Mouse (Mus musculus) intestine, embryonic 14.5 days (tissue): ENCODE results near the gene Ift22. TPM values are rescaled to one million over a fixed set of nuclear protein-coding genes. Genes with fewer than 3 reads are reported as not detected.

Experiments
- ATAC-seq: fragments of 200-750 bp; cut with Nextera tagmentation; replicated peaks from 2 replicates; pipeline ENCODE4 v1.8.0; 2017; ENCODE audit warnings: low read depth, moderate number of reproducible peaks, moderate TSS enrichment, moderate library complexity; ENCODE audit not compliant: low FRiP score, low TSS enrichment
- DNase-seq: peaks from one replicate; pipeline ENCODE4 v3.0.0-alpha.2; 2018; ENCODE audit warnings: low spot score
- H3K27ac ChIP-seq: fragments of 300-500 bp; sonication (generic); 2 replicates; pipeline ENCODE4 v1.5.1; 2014; ENCODE audit warnings: low read depth, mild to moderate bottlenecking, control low read depth
- H3K27me3 ChIP-seq: fragments of 300-500 bp; sonication (generic); replicated peaks from 2 replicates; pipeline ENCODE4 v1.6.1; 2014; ENCODE audit warnings: low read length, control low read depth; ENCODE audit not compliant: control insufficient read depth, insufficient read depth
- H3K36me3 ChIP-seq: fragments of 300-500 bp; sonication (generic); 2 replicates; pipeline ENCODE4 v1.6.1; 2014; ENCODE audit warnings: low read length, control low read depth; ENCODE audit not compliant: control insufficient read depth, insufficient read depth
- H3K4me1 ChIP-seq: fragments of 300-500 bp; sonication (generic); replicated peaks from 2 replicates; pipeline ENCODE4 v1.6.1; 2014; ENCODE audit warnings: low read length, control low read depth, mixed read lengths; ENCODE audit not compliant: control insufficient read depth, insufficient read depth
- H3K4me2 ChIP-seq: fragments of 300-500 bp; sonication (generic); 2 replicates; pipeline ENCODE4 v1.6.1; 2014; ENCODE audit warnings: low read length
- H3K4me3 ChIP-seq: fragments of 300-500 bp; sonication (generic); 2 replicates; pipeline ENCODE4 v1.5.1; 2014; ENCODE audit warnings: low read depth, low read length, control low read depth, mixed read lengths
- H3K9ac ChIP-seq: fragments of 300-500 bp; sonication (generic); 2 replicates; pipeline ENCODE4 v1.6.1; 2014; ENCODE audit warnings: mild to moderate bottlenecking, low read length
- H3K9me3 ChIP-seq: fragments of 300-500 bp; sonication (generic); 2 replicates; pipeline ENCODE4 v1.6.1; 2016; ENCODE audit warnings: low read length, control low read depth; ENCODE audit not compliant: control insufficient read depth
- WGBS: fragments of 180-500 bp; shearing (Covaris S2); extraction: QIAGEN DNeasy Blood & Tissue Kit; methylation state at CpG from one replicate; pipeline ENCODE4 v1.1.7; 2014; 5-methylcytosine and 5-hydroxymethylcytosine counted together
- polyA plus RNA-seq: library from polyadenylated mRNA; unstranded; fragments of >200 nt; fragmentation: Nextera tagmentation; extraction: Ambion mirVana; gene quantifications from 2 replicates; pipeline ENCODE4 v1.2.1, GENCODE M21; 2014

The Ift22 gene
- polyA plus RNA-seq, 1 experiment from 2014 or later = 59.4 TPM

- H3K9me3 ChIP-seq = no peaks in the 10 kb centered on the region
- ATAC-seq (no peak), DNase-seq (no peak)
- no peaks in the 10 kb centered on the region for H3K36me3 ChIP-seq
- H3K27me3 ChIP-seq = no peaks in the 10 kb centered on the region
- H3K4me1 ChIP-seq = no peaks in the 10 kb centered on the region; the same call in 1 of the 2 replicates
- peak overlapping the region; percentile 1; the same call in 1 of the 2 replicates for H3K27ac ChIP-seq
- peak overlapping the region; percentile 58 for H3K9ac ChIP-seq
- 19% methylated on average over 18 of the region's 18 CpGs for WGBS
- H3K4me2 ChIP-seq = peak overlapping the region; percentile 90
- H3K4me3 ChIP-seq = peak overlapping the region; percentile 54
These were observed 11.8 kb downstream of the Ift22 start for GRCm38 (mm10) chr5:136919546-136920301.

GRCm38 (mm10) chr5:136922830-136923229 is 14.9 kb downstream of the Ift22 start:
- Histone ChIP-seq H3K4me1 (no peaks in the 10 kb centered on the region; the same call in 1 of the 2 replicates), H3K27me3 (no peaks in the 10 kb centered on the region), H3K36me3 (peaks cover 4% of the 10 kb centered on the region; the same call in 1 of the 2 replicates), H3K4me2 (no peak overlapping the region), H3K9ac (no peak overlapping the region), H3K9me3 (no peaks in the 10 kb centered on the region), H3K4me3 (no peak overlapping the region), H3K27ac (no peak overlapping the region)
- 85% methylated on average over 9 of the region's 9 CpGs for whole genome bisulfite sequencing
- no peak for ATAC-seq
- no peak for DNase-seq

- no peak for DNase-seq
- no peaks in the 10 kb centered on the region for H3K9me3 ChIP-seq
- H3K27ac ChIP-seq = 0 out of 2 replicates have a peak overlapping the region, but pooled peaks have one; percentile 1
- peak; percentile 68 for ATAC-seq
- 65% methylated on average over 7 of the region's 7 CpGs for WGBS
- H3K9ac ChIP-seq = no peak overlapping the region
- H3K36me3 ChIP-seq = peaks cover 4% of the 10 kb centered on the region; the same call in 1 of the 2 replicates
- H3K4me3 ChIP-seq = no peak overlapping the region
- no peaks in the 10 kb centered on the region; the same call in 1 of the 2 replicates for H3K4me1 ChIP-seq
- H3K27me3 ChIP-seq = no peaks in the 10 kb centered on the region
- H3K4me2 ChIP-seq = no peak overlapping the region
These were observed 16.0 kb downstream of the Ift22 start for GRCm38 (mm10) chr5:136923751-136924478.

GRCm38 (mm10) chr5:136929073-136929472 is 21.1 kb downstream of the Ift22 start:
- no peak overlapping the region for H3K27ac ChIP-seq
- no peaks in the 10 kb centered on the region for H3K4me1 ChIP-seq
- 17% methylated on average over 4 of the region's 4 CpGs for WGBS
- no peak overlapping the region for H3K4me3 ChIP-seq
- H3K9ac ChIP-seq = no peak overlapping the region
- H3K36me3 ChIP-seq = peaks cover 4% of the 10 kb centered on the region; the same call in 1 of the 2 replicates
- no peaks in the 10 kb centered on the region for H3K9me3 ChIP-seq
- DNase-seq (peak; percentile 98), ATAC-seq (peak; percentile 75)
- H3K4me2 ChIP-seq = no peak overlapping the region
- no peaks in the 10 kb centered on the region for H3K27me3 ChIP-seq

GRCm38 (mm10) chr5:136931896-136932295 is 23.9 kb downstream of the Ift22 start:
- H3K9me3 ChIP-seq = no peaks in the 10 kb centered on the region
- H3K4me3 ChIP-seq = no peak overlapping the region
- no peaks in the 10 kb centered on the region for H3K27me3 ChIP-seq
- DNase-seq = no peak
- WGBS = 81% methylated on average over 14 of the region's 14 CpGs
- H3K9ac ChIP-seq = no peak overlapping the region
- H3K4me2 ChIP-seq = no peak overlapping the region
- no peaks in the 10 kb centered on the region for H3K36me3 ChIP-seq
- ATAC-seq = no peak
- no peak overlapping the region for H3K27ac ChIP-seq
- no peaks in the 10 kb centered on the region for H3K4me1 ChIP-seq

GRCm38 (mm10) chr5:136932956-136933355 is 25.0 kb downstream of the Ift22 start:
- no peaks in the 10 kb centered on the region for H3K27me3 ChIP-seq
- no peak overlapping the region for H3K4me2 ChIP-seq
- 82% methylated on average over 5 of the region's 5 CpGs for WGBS
- H3K36me3 ChIP-seq = no peaks in the 10 kb centered on the region
- H3K27ac ChIP-seq = no peak overlapping the region
- H3K9me3 ChIP-seq = no peaks in the 10 kb centered on the region
- no peak overlapping the region for H3K9ac ChIP-seq
- no peaks in the 10 kb centered on the region for H3K4me1 ChIP-seq
- no peak overlapping the region for H3K4me3 ChIP-seq
- ATAC-seq (no peak), DNase-seq (no peak)

- H3K9ac ChIP-seq = no peak overlapping the region
- DNase-seq = no peak
- H3K4me3 ChIP-seq = no peak overlapping the region
- no peak for ATAC-seq
- no peak overlapping the region for H3K4me2 ChIP-seq
- H3K9me3 ChIP-seq = no peaks in the 10 kb centered on the region
- no peaks in the 10 kb centered on the region for H3K36me3 ChIP-seq
- H3K27me3 ChIP-seq = no peaks in the 10 kb centered on the region
- WGBS = 90% methylated on average over 6 of the region's 6 CpGs
- H3K27ac ChIP-seq = no peak overlapping the region
- no peaks in the 10 kb centered on the region for H3K4me1 ChIP-seq
These were observed 26.0 kb downstream of the Ift22 start for GRCm38 (mm10) chr5:136933930-136934329.

- H3K36me3 ChIP-seq = no peaks in the 10 kb centered on the region
- DNase-seq (no peak), ATAC-seq (no peak)
- no peaks in the 10 kb centered on the region for H3K4me1 ChIP-seq
- no peak overlapping the region for H3K27ac ChIP-seq
- no peak overlapping the region for H3K9ac ChIP-seq
- H3K9me3 ChIP-seq = no peaks in the 10 kb centered on the region
- H3K4me2 ChIP-seq = no peak overlapping the region
- H3K4me3 ChIP-seq = no peak overlapping the region
- WGBS = 65% methylated on average over 7 of the region's 7 CpGs
- H3K27me3 ChIP-seq = no peaks in the 10 kb centered on the region
These were observed 28.1 kb downstream of the Ift22 start for GRCm38 (mm10) chr5:136935905-136936695.
